Mouse (Mus musculus): Measurements from ENCODE around the gene 1810009A15Rik. TPM values are rescaled to one million over a fixed set of nuclear protein-coding genes. Genes with fewer than 3 reads are reported as not detected.
A peak's percentile ranks its signal among the peaks of the same experiment; 100 is the strongest.
"Not testable (repeated sequence)": the region's sequence is repeated elsewhere in the genome, so short reads cannot be mapped to it uniquely, and the experiment has no call there.

1810009A15Rik gene
- total RNA-seq, 2 experiments from 2014 or later, result 16.4 to 21.4 TPM

- no peak for DNase-seq
- intact Hi-C loops (cut with DNase I), result no loop called here
These were observed 16.3 kb upstream of the 1810009A15Rik start for GRCm38 (mm10) chr19:8872266-8872840.

- intact Hi-C loops (cut with DNase I), result no loop called here
- DNase-seq, result no peak
These were observed 13.6 kb upstream of the 1810009A15Rik start for GRCm38 (mm10) chr19:8875031-8875430.

GRCm38 (mm10) chr19:8880311-8881033 lies 8.2 kb upstream of the 1810009A15Rik start, which contains the start of gene Uqcc3:
Gene Uqcc3, minus strand, starts transcription at chr19:8880923.
- DNase-seq, result peak; percentile 89
- intact Hi-C loops (cut with DNase I), result no loop called here

- DNase-seq, result no peak
- intact Hi-C loops (cut with DNase I), result no loop called here
These were observed 7.6 kb upstream of the 1810009A15Rik start for GRCm38 (mm10) chr19:8881034-8881392.

- intact Hi-C loops (cut with DNase I), result no loop called here
- DNase-seq, result no peak
These were observed 5.0 kb upstream of the 1810009A15Rik start, which contains the start of the genes Lbhd1 and Gm49403 for GRCm38 (mm10) chr19:8883616-8884015. Gene Lbhd1, plus strand, starts transcription at chr19:8883732. Gene Gm49403, plus strand, starts transcription at chr19:8883930.

GRCm38 (mm10) chr19:8886916-8887584 lies 1.6 kb upstream of the 1810009A15Rik start:
- no peak for DNase-seq
- intact Hi-C loops (cut with DNase I), result no loop called here

GRCm38 (mm10) chr19:8887585-8888463 lies 829 bp upstream of the 1810009A15Rik start:
- intact Hi-C loops (cut with DNase I), result no loop called here
- DNase-seq, result no peak

- intact Hi-C loops (cut with DNase I), result no loop called here
- peak; percentile 81 for DNase-seq
These were observed 4.4 kb downstream of the 1810009A15Rik start, which contains the start of gene Ints5 for GRCm38 (mm10) chr19:8892829-8893766. Gene Ints5, plus strand, starts transcription at chr19:8893005.

- intact Hi-C loops (cut with DNase I), result no loop called here
- no peak for DNase-seq
These were observed 6.8 kb downstream of the 1810009A15Rik start for GRCm38 (mm10) chr19:8895397-8895960.

- intact Hi-C loops (cut with DNase I); DNase-seq: not testable (repeated sequence)
These were observed 7.6 kb downstream of the 1810009A15Rik start for GRCm38 (mm10) chr19:8896231-8896630.

GRCm38 (mm10) chr19:8897211-8897864 lies 8.7 kb downstream of the 1810009A15Rik start:
- peak; percentile 60 for DNase-seq
- intact Hi-C loops (cut with DNase I), result not testable (repeated sequence)

GRCm38 (mm10) chr19:8897865-8898495 lies 9.3 kb downstream of the 1810009A15Rik start, which contains the start of gene Ganab:
Gene Ganab, plus strand, starts transcription at chr19:8898071.
- intact Hi-C loops (cut with DNase I), result no loop called here
- peak; percentile 97 for DNase-seq

GRCm38 (mm10) chr19:8898576-8898975 lies 9.9 kb downstream of the 1810009A15Rik start:
- intact Hi-C loops (cut with DNase I), result no loop called here
- no peak for DNase-seq

- intact Hi-C loops (cut with DNase I), result no loop called here
These were observed 10.4 kb downstream of the 1810009A15Rik start for GRCm38 (mm10) chr19:8899079-8899478.

GRCm38 (mm10) chr19:8903412-8903811 lies 14.8 kb downstream of the 1810009A15Rik start:
- no peak for DNase-seq
- intact Hi-C loops (cut with DNase I), result no loop called here

More at GRCm38 (mm10) chr19:8899079-8899478, 10.4 kb downstream of the 1810009A15Rik start:
- no peak for DNase-seq

GRCm38 (mm10) chr19:8908531-8908930 lies 19.9 kb downstream of the 1810009A15Rik start:
- intact Hi-C loops (cut with DNase I), result no loop called here
- DNase-seq, result no peak

GRCm38 (mm10) chr19:8911810-8912209 lies 23.2 kb downstream of the 1810009A15Rik start:
- intact Hi-C loops (cut with DNase I), result no loop called here
- DNase-seq, result no peak

- DNase-seq, result no peak
These were observed 25.6 kb downstream of the 1810009A15Rik start for GRCm38 (mm10) chr19:8914212-8914611.

More at GRCm38 (mm10) chr19:8914212-8914611, 25.6 kb downstream of the 1810009A15Rik start:
- intact Hi-C loops (cut with DNase I), result no loop called here

All from left cerebral cortex, postnatal 4 days (tissue).